Mouse (Mus musculus) MEL (cell line): Measurements from ENCODE around the gene March10. TPM values are rescaled to one million over a fixed set of nuclear protein-coding genes. Genes with fewer than 3 reads are reported as not detected.

ENCODE experiments used
- DNase-seq: peaks from one replicate; pipeline ENCODE4 v3.0.0; 2011; ENCODE audit warnings: low read depth, low spot score
- H3K27ac ChIP-seq: 2 replicates; pipeline ENCODE4 v1.5.1; 2012; ENCODE audit warnings: low read depth, mild to moderate bottlenecking, control low read depth, low read length, moderate library complexity; ENCODE audit not compliant: control insufficient read depth
- H3K27me3 ChIP-seq, 2 experiments: fragments of 150-350 bp in 1 of 2; sonication (generic) in 1 of 2; 2 replicates each; pipeline ENCODE4 v1.6.1; 2012; ENCODE audit warnings: low read length in 2 of 2, mild to moderate bottlenecking in 2 of 2, improper control_type of control experiment in 1 of 2, moderate library complexity in 1 of 2; ENCODE audit not compliant: insufficient read depth in 2 of 2, control insufficient read depth in 1 of 2
- H3K36me3 ChIP-seq, 2 experiments: 2 replicates each; pipeline ENCODE4 v1.6.1; 2012 to 2014; ENCODE audit warnings: low read length in 2 of 2, improper control_type of control experiment in 1 of 2, inconsistent platforms in 1 of 2, mild to moderate bottlenecking in 1 of 2; ENCODE audit not compliant: insufficient read depth in 2 of 2, control insufficient read depth in 1 of 2
- H3K4me1 ChIP-seq, 2 experiments: fragments of 150-350 bp in 1 of 2; sonication (generic) in 1 of 2; 2 replicates each; pipeline ENCODE4 v1.6.1; 2012; ENCODE audit warnings: low read length in 2 of 2, improper control_type of control experiment in 1 of 2, mild to moderate bottlenecking in 1 of 2; ENCODE audit not compliant: insufficient read depth in 2 of 2, control insufficient read depth in 1 of 2
- H3K4me3 ChIP-seq, 2 experiments: fragments of 150-350 bp in 1 of 2; sonication (generic) in 1 of 2; 2 replicates each; pipeline ENCODE4 v1.5.1; 2012; ENCODE audit warnings: low read depth in 2 of 2, low read length in 2 of 2, mild to moderate bottlenecking in 2 of 2, moderate library complexity in 2 of 2, control low read depth in 1 of 2, improper control_type of control experiment in 1 of 2; ENCODE audit not compliant: control insufficient read depth in 1 of 2, insufficient read depth in 1 of 2
- H3K79me2 ChIP-seq: 2 replicates; pipeline ENCODE4 v1.6.1; 2012; ENCODE audit warnings: mild to moderate bottlenecking, low read length, moderate library complexity; ENCODE audit not compliant: control insufficient read depth, poor library complexity, insufficient read depth
- H3K9ac ChIP-seq: 2 replicates; pipeline ENCODE4 v1.6.1; 2012; ENCODE audit warnings: low read depth, mild to moderate bottlenecking, control low read depth, low read length, moderate library complexity; ENCODE audit not compliant: control insufficient read depth, poor library complexity, severe bottlenecking
- H3K9me3 ChIP-seq: fragments of 150-350 bp; sonication (generic); replicated peaks from 2 replicates; pipeline ENCODE4 v1.6.1; 2012; ENCODE audit warnings: mild to moderate bottlenecking, low read length, improper control_type of control experiment, moderate library complexity; ENCODE audit not compliant: insufficient read depth
- CHD1 ChIP-seq: IDR thresholded peaks from 2 replicates; pipeline ENCODE4 v1.6.1; 2012; ENCODE audit warnings: low read depth, mild to moderate bottlenecking, inconsistent platforms, low read length, improper control_type of control experiment
- ETS1 ChIP-seq: IDR thresholded peaks from 2 replicates; pipeline ENCODE4 v1.6.1; 2012; ENCODE audit warnings: low read depth, mild to moderate bottlenecking, inconsistent platforms, low read length, improper control_type of control experiment, moderate library complexity
- GATA1 ChIP-seq: IDR thresholded peaks from 2 replicates; pipeline ENCODE4 v1.6.1; 2011; ENCODE audit warnings: low read depth, low read length, improper control_type of control experiment
- MAZ ChIP-seq: IDR thresholded peaks from 2 replicates; pipeline ENCODE4 v1.6.1; 2012; ENCODE audit warnings: low read depth, mild to moderate bottlenecking, inconsistent platforms, low read length, improper control_type of control experiment
- MEF2A ChIP-seq: IDR thresholded peaks from 2 replicates; pipeline ENCODE4 v1.6.1; 2014; ENCODE audit warnings: low read depth, mild to moderate bottlenecking, inconsistent platforms, low read length, improper control_type of control experiment; ENCODE audit not compliant: poor library complexity, insufficient replicate concordance, severe bottlenecking; ENCODE audit errors: extremely low read depth
- NELFE ChIP-seq: IDR thresholded peaks from 2 replicates; pipeline ENCODE4 v1.6.1; 2011; ENCODE audit warnings: low read depth, low read length, improper control_type of control experiment
- NRF1 ChIP-seq: IDR thresholded peaks from 2 replicates; pipeline ENCODE4 v1.6.1; 2014; ENCODE audit warnings: low read depth, mild to moderate bottlenecking, inconsistent platforms, low read length, improper control_type of control experiment, moderate library complexity; ENCODE audit not compliant: poor library complexity, insufficient read depth, severe bottlenecking
- POLR2AphosphoS2 ChIP-seq: IDR thresholded peaks from 2 replicates; pipeline ENCODE4 v1.6.1; 2011; ENCODE audit warnings: low read length, improper control_type of control experiment
- POLR2AphosphoS5 ChIP-seq: IDR thresholded peaks from 2 replicates; pipeline ENCODE4 v1.6.1; 2012; ENCODE audit warnings: low read depth, borderline replicate concordance, mild to moderate bottlenecking, inconsistent platforms, low read length, moderate library complexity, mixed read lengths
- RCOR1 ChIP-seq: IDR thresholded peaks from 2 replicates; pipeline ENCODE4 v1.6.1; 2012; ENCODE audit warnings: low read depth, mild to moderate bottlenecking, inconsistent platforms, low read length, improper control_type of control experiment
- SMC3 ChIP-seq: IDR thresholded peaks from 2 replicates; pipeline ENCODE4 v1.6.1; 2011; ENCODE audit warnings: low read depth, low read length, improper control_type of control experiment
- TAL1 ChIP-seq: IDR thresholded peaks from 2 replicates; pipeline ENCODE4 v1.6.1; 2012; ENCODE audit warnings: mild to moderate bottlenecking, inconsistent platforms, low read length, moderate library complexity, mixed read lengths
- TBP ChIP-seq: IDR thresholded peaks from 2 replicates; pipeline ENCODE4 v1.8.0; 2011; ENCODE audit warnings: low read depth, low read length, improper control_type of control experiment
- TCF12 ChIP-seq: IDR thresholded peaks from 2 replicates; pipeline ENCODE4 v1.6.1; 2014; ENCODE audit warnings: low read depth, mild to moderate bottlenecking, inconsistent platforms, low read length, improper control_type of control experiment, moderate library complexity
- UBTF ChIP-seq: IDR thresholded peaks from 2 replicates; pipeline ENCODE4 v1.6.1; 2012; ENCODE audit warnings: low read depth, mild to moderate bottlenecking, inconsistent platforms, low read length, improper control_type of control experiment, moderate library complexity, borderline replicate concordance; ENCODE audit not compliant: insufficient read depth
- USF1 ChIP-seq: IDR thresholded peaks from 2 replicates; pipeline ENCODE4 v1.6.1; 2014; ENCODE audit warnings: low read depth, mild to moderate bottlenecking, inconsistent platforms, low read length, improper control_type of control experiment, moderate library complexity
- ZKSCAN1 ChIP-seq: IDR thresholded peaks from 2 replicates; pipeline ENCODE4 v1.6.1; 2012; ENCODE audit warnings: low read depth, mild to moderate bottlenecking, inconsistent platforms, low read length, improper control_type of control experiment, moderate library complexity
- ZNF384 ChIP-seq: IDR thresholded peaks from 2 replicates; pipeline ENCODE4 v1.6.1; 2012; ENCODE audit warnings: low read depth, mild to moderate bottlenecking, inconsistent platforms, low read length, improper control_type of control experiment
- polyA plus RNA-seq, 2 experiments: library from polyadenylated mRNA; stranded (reverse) in 1 of 2; unstranded in 1 of 2; fragments of >175 nt in 1 of 2; fragments of >200 nt in 1 of 2; gene quantifications; 2 replicates each; pipeline versions ENCODE4 v1.2.1 to v1.2.4; 2012; ENCODE audit warnings: low replicate concordance in 2 of 2, low read depth in 1 of 2; ENCODE audit not compliant: insufficient read length in 2 of 2, insufficient read depth in 1 of 2, missing spikeins in 1 of 2
- total RNA-seq: library from RNA; depleted of rRNA; stranded (reverse); fragments of 300-350 nt; gene quantifications from 2 replicates; pipeline ENCODE4 v1.2.3, GENCODE M21; 2012; rRNA removed

Gene March10
- total RNA-seq (not detected in 2 replicates), polyA plus RNA-seq (not detected)

GRCm38 (mm10) chr11:105456497-105456907, at the start of gene March10:
TSS of gene March10 (minus strand) at chr11:105456735.
- no peak for DNase-seq
- H3K36me3 ChIP-seq, result no peaks in the 10 kb centered on the region
- H3K27me3 ChIP-seq, result peaks cover 3 to 4% of the 10 kb centered on the region in 2 experiments; a peak in 2 of 4 replicates
- H3K4me1 ChIP-seq, result no peaks in the 10 kb centered on the region
- TF ChIP-seq ZNF384, result no peak
- no peak for TF ChIP-seq RCOR1
- no peak for TF ChIP-seq POLR2AphosphoS5
- no peaks in the 10 kb centered on the region for H3K9me3 ChIP-seq
- H3K9ac ChIP-seq, result no peak within 1 kb of the TSS
- H3K27ac ChIP-seq, result no peak within 1 kb of the TSS
- no peak within 1 kb of the TSS for H3K4me3 ChIP-seq
- no peaks in the 10 kb centered on the region for H3K79me2 ChIP-seq

DNA sequence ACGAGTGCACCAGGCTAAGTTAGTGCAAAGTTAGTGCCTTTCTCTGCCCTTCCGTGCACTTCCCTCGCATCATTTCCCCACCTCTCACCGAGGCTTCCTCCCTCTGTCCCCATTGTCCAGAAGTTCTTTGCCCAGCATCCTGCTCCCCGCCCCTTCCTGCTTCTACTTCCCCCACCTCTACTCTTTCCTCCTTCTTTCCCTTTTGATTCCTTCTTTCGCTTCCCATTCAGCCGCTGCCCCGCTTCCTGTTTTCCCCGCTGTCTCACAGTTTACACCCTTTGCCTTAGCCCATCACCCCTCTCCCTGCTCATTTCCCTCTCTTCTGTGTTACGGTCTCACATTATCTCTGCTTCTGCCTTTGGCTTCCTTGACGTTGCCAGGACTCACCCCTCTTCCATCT, 49.8 kb upstream of the March10 start:
- no peaks in the 10 kb centered on the region; a peak in 2 of 4 replicates for H3K27me3 ChIP-seq
- H3K79me2 ChIP-seq, result no peaks in the 10 kb centered on the region
- TF ChIP-seq GATA1 (no peak), POLR2AphosphoS2 (no peak), ETS1 (no peak), MAZ (no peak), ZKSCAN1 (no peak), CHD1 (no peak), RCOR1 (no peak), TCF12 (no peak), MEF2A (no peak), NELFE (no peak), USF1 (no peak), TAL1 (no peak), SMC3 (no peak), TBP (no peak), UBTF (no peak), ZNF384 (no peak), NRF1 (no peak)
- no peak for DNase-seq
- no peaks in the 10 kb centered on the region for H3K4me1 ChIP-seq
- H3K9ac ChIP-seq, result no peak overlapping the region
- no peak overlapping the region for H3K4me3 ChIP-seq
- no peaks in the 10 kb centered on the region for H3K36me3 ChIP-seq
- H3K27ac ChIP-seq, result no peak overlapping the region
- no peaks in the 10 kb centered on the region for H3K9me3 ChIP-seq
